Mouse (Mus musculus) MEL (cell line): Measurements from ENCODE around the gene BC025920. TPM values are rescaled to one million over a fixed set of nuclear protein-coding genes. Genes with fewer than 3 reads are reported as not detected.

Source experiments
- DNase-seq: peaks from one replicate; pipeline ENCODE4 v3.0.0; 2011; ENCODE audit warnings: low read depth, low spot score
- H3K27ac ChIP-seq: 2 replicates; pipeline ENCODE4 v1.5.1; 2012; ENCODE audit warnings: low read depth, mild to moderate bottlenecking, control low read depth, low read length, moderate library complexity; ENCODE audit not compliant: control insufficient read depth
- H3K27me3 ChIP-seq, 2 experiments: fragments of 150-350 bp in 1 of 2; sonication (generic) in 1 of 2; 2 replicates each; pipeline ENCODE4 v1.6.1; 2012; ENCODE audit warnings: low read length in 2 of 2, mild to moderate bottlenecking in 2 of 2, improper control_type of control experiment in 1 of 2, moderate library complexity in 1 of 2; ENCODE audit not compliant: insufficient read depth in 2 of 2, control insufficient read depth in 1 of 2
- H3K36me3 ChIP-seq, 2 experiments: 2 replicates each; pipeline ENCODE4 v1.6.1; 2012 to 2014; ENCODE audit warnings: low read length in 2 of 2, improper control_type of control experiment in 1 of 2, inconsistent platforms in 1 of 2, mild to moderate bottlenecking in 1 of 2; ENCODE audit not compliant: insufficient read depth in 2 of 2, control insufficient read depth in 1 of 2
- H3K4me1 ChIP-seq, 2 experiments: fragments of 150-350 bp in 1 of 2; sonication (generic) in 1 of 2; 2 replicates each; pipeline ENCODE4 v1.6.1; 2012; ENCODE audit warnings: low read length in 2 of 2, improper control_type of control experiment in 1 of 2, mild to moderate bottlenecking in 1 of 2; ENCODE audit not compliant: insufficient read depth in 2 of 2, control insufficient read depth in 1 of 2
- H3K4me3 ChIP-seq, 2 experiments: fragments of 150-350 bp in 1 of 2; sonication (generic) in 1 of 2; 2 replicates each; pipeline ENCODE4 v1.5.1; 2012; ENCODE audit warnings: low read depth in 2 of 2, low read length in 2 of 2, mild to moderate bottlenecking in 2 of 2, moderate library complexity in 2 of 2, control low read depth in 1 of 2, improper control_type of control experiment in 1 of 2; ENCODE audit not compliant: control insufficient read depth in 1 of 2, insufficient read depth in 1 of 2
- H3K79me2 ChIP-seq: 2 replicates; pipeline ENCODE4 v1.6.1; 2012; ENCODE audit warnings: mild to moderate bottlenecking, low read length, moderate library complexity; ENCODE audit not compliant: control insufficient read depth, poor library complexity, insufficient read depth
- H3K9ac ChIP-seq: 2 replicates; pipeline ENCODE4 v1.6.1; 2012; ENCODE audit warnings: low read depth, mild to moderate bottlenecking, control low read depth, low read length, moderate library complexity; ENCODE audit not compliant: control insufficient read depth, poor library complexity, severe bottlenecking
- H3K9me3 ChIP-seq: fragments of 150-350 bp; sonication (generic); replicated peaks from 2 replicates; pipeline ENCODE4 v1.6.1; 2012; ENCODE audit warnings: mild to moderate bottlenecking, low read length, improper control_type of control experiment, moderate library complexity; ENCODE audit not compliant: insufficient read depth
- BHLHE40 ChIP-seq: IDR thresholded peaks from 2 replicates; pipeline ENCODE4 v1.6.1; 2012; ENCODE audit warnings: low read depth, mild to moderate bottlenecking, inconsistent platforms, low read length, improper control_type of control experiment, borderline replicate concordance
- CHD1 ChIP-seq: IDR thresholded peaks from 2 replicates; pipeline ENCODE4 v1.6.1; 2012; ENCODE audit warnings: low read depth, mild to moderate bottlenecking, inconsistent platforms, low read length, improper control_type of control experiment
- CHD2 ChIP-seq: IDR thresholded peaks from 2 replicates; pipeline ENCODE4 v1.6.1; 2011; ENCODE audit warnings: low read length, improper control_type of control experiment
- CTCF ChIP-seq, 3 experiments: IDR thresholded peaks in 2 of 3; conservative IDR thresholded peaks in 1 of 3; 2 replicates each; pipeline ENCODE4 v1.5.1; 2011 to 2012; ENCODE audit warnings: low read length in 3 of 3, low read depth in 2 of 3, mild to moderate bottlenecking in 2 of 3, improper control_type of control experiment in 1 of 3, inconsistent platforms in 1 of 3, mixed read lengths in 1 of 3, moderate library complexity in 1 of 3; ENCODE audit not compliant: control insufficient read depth in 1 of 3, insufficient read depth in 1 of 3, poor library complexity in 1 of 3, severe bottlenecking in 1 of 3
- EP300 ChIP-seq, 2 experiments: IDR thresholded peaks; 2 replicates each; pipeline ENCODE4 v1.6.1; 2011; ENCODE audit warnings: improper control_type of control experiment in 2 of 2, low read length in 2 of 2, low read depth in 1 of 2, mild to moderate bottlenecking in 1 of 2
- GABPA ChIP-seq: IDR thresholded peaks from 2 replicates; pipeline ENCODE4 v1.6.1; 2012; ENCODE audit warnings: low read depth, mild to moderate bottlenecking, inconsistent platforms, low read length, improper control_type of control experiment, moderate library complexity
- GATA1 ChIP-seq: IDR thresholded peaks from 2 replicates; pipeline ENCODE4 v1.6.1; 2011; ENCODE audit warnings: low read depth, low read length, improper control_type of control experiment
- HCFC1 ChIP-seq: IDR thresholded peaks from 2 replicates; pipeline ENCODE4 v1.6.1; 2012; ENCODE audit warnings: low read depth, mild to moderate bottlenecking, inconsistent platforms, low read length, improper control_type of control experiment, moderate library complexity
- KAT2A ChIP-seq: conservative IDR thresholded peaks from 2 replicates; pipeline ENCODE4 v1.6.1; 2012; ENCODE audit warnings: low read depth, low read length, improper control_type of control experiment, inconsistent platforms
- MAX ChIP-seq: IDR thresholded peaks from 2 replicates; pipeline ENCODE4 v1.6.1; 2011; ENCODE audit warnings: low read length, improper control_type of control experiment
- MAZ ChIP-seq: IDR thresholded peaks from 2 replicates; pipeline ENCODE4 v1.6.1; 2012; ENCODE audit warnings: low read depth, mild to moderate bottlenecking, inconsistent platforms, low read length, improper control_type of control experiment
- MEF2A ChIP-seq: IDR thresholded peaks from 2 replicates; pipeline ENCODE4 v1.6.1; 2014; ENCODE audit warnings: low read depth, mild to moderate bottlenecking, inconsistent platforms, low read length, improper control_type of control experiment; ENCODE audit not compliant: poor library complexity, insufficient replicate concordance, severe bottlenecking; ENCODE audit errors: extremely low read depth
- MXI1 ChIP-seq: IDR thresholded peaks from 2 replicates; pipeline ENCODE4 v1.6.1; 2011; ENCODE audit warnings: mild to moderate bottlenecking, low read depth, low read length, improper control_type of control experiment
- MYB ChIP-seq: IDR thresholded peaks from 2 replicates; pipeline ENCODE4 v1.6.1; 2011; ENCODE audit warnings: mild to moderate bottlenecking, low read depth, low read length, improper control_type of control experiment
- NELFE ChIP-seq: IDR thresholded peaks from 2 replicates; pipeline ENCODE4 v1.6.1; 2011; ENCODE audit warnings: low read depth, low read length, improper control_type of control experiment
- NRF1 ChIP-seq: IDR thresholded peaks from 2 replicates; pipeline ENCODE4 v1.6.1; 2014; ENCODE audit warnings: low read depth, mild to moderate bottlenecking, inconsistent platforms, low read length, improper control_type of control experiment, moderate library complexity; ENCODE audit not compliant: poor library complexity, insufficient read depth, severe bottlenecking
- POLR2A ChIP-seq, 2 experiments: IDR thresholded peaks; 2 replicates each; pipeline ENCODE4 v1.6.1; 2011 to 2012; ENCODE audit warnings: low read length in 2 of 2, mild to moderate bottlenecking in 2 of 2, control low read depth in 1 of 2, improper control_type of control experiment in 1 of 2, low read depth in 1 of 2, moderate library complexity in 1 of 2; ENCODE audit not compliant: control insufficient read depth in 1 of 2, insufficient read depth in 1 of 2, poor library complexity in 1 of 2
- POLR2AphosphoS5 ChIP-seq: IDR thresholded peaks from 2 replicates; pipeline ENCODE4 v1.6.1; 2012; ENCODE audit warnings: low read depth, borderline replicate concordance, mild to moderate bottlenecking, inconsistent platforms, low read length, moderate library complexity, mixed read lengths
- RAD21 ChIP-seq: IDR thresholded peaks from 2 replicates; pipeline ENCODE4 v1.6.1; 2011; ENCODE audit warnings: mild to moderate bottlenecking, low read depth, low read length, improper control_type of control experiment
- SIN3A ChIP-seq: IDR thresholded peaks from 2 replicates; pipeline ENCODE4 v1.6.1; 2012; ENCODE audit warnings: low read length, improper control_type of control experiment, inconsistent platforms
- UBTF ChIP-seq: IDR thresholded peaks from 2 replicates; pipeline ENCODE4 v1.6.1; 2012; ENCODE audit warnings: low read depth, mild to moderate bottlenecking, inconsistent platforms, low read length, improper control_type of control experiment, moderate library complexity, borderline replicate concordance; ENCODE audit not compliant: insufficient read depth
- USF1 ChIP-seq: IDR thresholded peaks from 2 replicates; pipeline ENCODE4 v1.6.1; 2014; ENCODE audit warnings: low read depth, mild to moderate bottlenecking, inconsistent platforms, low read length, improper control_type of control experiment, moderate library complexity
- ZC3H11A ChIP-seq: IDR thresholded peaks from 2 replicates; pipeline ENCODE4 v1.6.1; 2012; ENCODE audit warnings: low read depth, mild to moderate bottlenecking, inconsistent platforms, low read length, improper control_type of control experiment
- polyA plus RNA-seq, 2 experiments: library from polyadenylated mRNA; stranded (reverse) in 1 of 2; unstranded in 1 of 2; fragments of >175 nt in 1 of 2; fragments of >200 nt in 1 of 2; gene quantifications; 2 replicates each; pipeline versions ENCODE4 v1.2.1 to v1.2.4; 2012; ENCODE audit warnings: low replicate concordance in 2 of 2, low read depth in 1 of 2; ENCODE audit not compliant: insufficient read length in 2 of 2, insufficient read depth in 1 of 2, missing spikeins in 1 of 2
- total RNA-seq: library from RNA; depleted of rRNA; stranded (reverse); fragments of 300-350 nt; gene quantifications from 2 replicates; pipeline ENCODE4 v1.2.3, GENCODE M21; 2012

Gene BC025920
- total and polyA plus RNA-seq, 3 experiments = 1.1 to 1.7 TPM; not detected in 1

- TF ChIP-seq GABPA (no peak), MXI1 (peak; percentile 33), UBTF (no peak), MAZ (peak; percentile 85; the same call in 1 of the 2 replicates), RAD21 (no peak), MYB (no peak), CHD1 (no peak), GATA1 (no peak), POLR2AphosphoS5 (no peak), POLR2A (IDR thresholded peaks at IDR 0.05; ENCODE audit: control insufficient read depth in 1 of 2, insufficient read depth in 1 of 2, low read depth in 1 of 2, low read length in 2 of 2, poor library complexity in 1 of 2) (peak in 1 of 2 experiments; percentile 27; a peak in 1 of 4 replicates), EP300 (IDR thresholded peaks at IDR 0.05; ENCODE audit: low read depth in 1 of 2, low read length in 2 of 2) (no peak), BHLHE40 (peak; percentile 90), ZC3H11A (no peak)
Measured at GRCm38 (mm10) chr10:81570831-81571500, 35.1 kb upstream of the BC025920 start (continued).

GRCm38 (mm10) chr10:81571501-81571876 lies 34.6 kb upstream of the BC025920 start:
- peak overlapping the region; percentile 57 for H3K27ac ChIP-seq
- peak; percentile 99 for DNase-seq
- H3K36me3 ChIP-seq = peaks cover 0 to 12% of the 10 kb centered on the region in 2 experiments; a peak in 2 of 4 replicates
- no peaks in the 10 kb centered on the region; the same call in 1 of the 2 replicates for H3K79me2 ChIP-seq
- peak overlapping the region; percentile 68 for H3K9ac ChIP-seq
- peaks cover 3 to 30% of the 10 kb centered on the region in 2 experiments; a peak in 3 of 4 replicates for H3K4me1 ChIP-seq
- H3K27me3 ChIP-seq = no peaks in the 10 kb centered on the region
- TF ChIP-seq NRF1 (no peak), SIN3A (peak; percentile 72), BHLHE40 (peak; percentile 97), POLR2A (IDR thresholded peaks at IDR 0.05; ENCODE audit: control insufficient read depth in 1 of 2, insufficient read depth in 1 of 2, low read depth in 1 of 2, low read length in 2 of 2, poor library complexity in 1 of 2) (peak in 1 of 2 experiments; percentile 30; a peak in 2 of 4 replicates), MAX (0 out of 2 replicates have a peak, but pooled peaks have one; percentile 54), USF1 (peak; percentile 61), MXI1 (peak; percentile 64), KAT2A (peak; percentile 53; the same call in 1 of the 2 replicates), CHD2 (peak; percentile 68), CTCF (IDR thresholded peaks at IDR 0.05 in 2 of 3, conservative IDR thresholded peaks at IDR 0.05 in 1 of 3; ENCODE audit: control insufficient read depth in 1 of 3, insufficient read depth in 1 of 3, low read depth in 2 of 3, low read length in 3 of 3, poor library complexity in 1 of 3, severe bottlenecking in 1 of 3) (peak in 1 of 3 experiments; percentile 29; a peak in 2 of 6 replicates), NELFE (no peak), MEF2A (no peak), HCFC1 (peak; percentile 74; the same call in 1 of the 2 replicates), EP300 (IDR thresholded peaks at IDR 0.05; ENCODE audit: low read depth in 1 of 2, low read length in 2 of 2) (peak in 1 of 2 experiments; percentile 38; a peak in 1 of 4 replicates), MAZ (0 out of 2 replicates have a peak, but pooled peaks have one; percentile 56)
- no peaks in the 10 kb centered on the region for H3K9me3 ChIP-seq
- peak overlapping the region; percentile 69 to 79 for H3K4me3 ChIP-seq
